Mouse (Mus musculus) layer of hippocampus, adult 2 months (tissue): ENCODE results near the gene Ptgds. TPM values are rescaled to one million over a fixed set of nuclear protein-coding genes. Genes with fewer than 3 reads are reported as not detected.

Source experiments
- DNase-seq, 2 experiments: peaks; one replicate each; pipeline ENCODE4 v3.0.0; 2022; ENCODE audit warnings: low spot score in 2 of 2
- H3K27ac ChIP-seq: fragments of 200-600 bp; 2 replicates; pipeline ENCODE4 v1.8.1; 2022
- H3K4me3 ChIP-seq: fragments of 200-600 bp; 2 replicates; pipeline ENCODE4 v1.8.1; 2022; ENCODE audit warnings: mild to moderate bottlenecking
- CTCF ChIP-seq: fragments of 200-600 bp; conservative IDR thresholded peaks from 2 replicates; pipeline ENCODE4 v1.8.1; 2022; ENCODE audit warnings: antibody characterized with exemption, mild to moderate bottlenecking, moderate library complexity
- total RNA-seq, 2 experiments: library from RNA; stranded (reverse); gene quantifications; 2 replicates each; pipeline ENCODE4 v1.2.3; 2021

Gene Ptgds
- total RNA-seq, 2 experiments from 2014 or later, result 541 to 735 TPM

GRCm38 (mm10) chr2:25456205-25456953 lies 13.5 kb downstream of the Ptgds start, which contains the start of gene Clic3:
Gene Clic3, plus strand, starts transcription at chr2:25456838.
- no peak within 1 kb of the TSS for H3K27ac ChIP-seq
- H3K4me3 ChIP-seq, result no peak within 1 kb of the TSS
- TF ChIP-seq CTCF, result no peak

GRCm38 (mm10) chr2:25452951-25453350 lies 16.9 kb downstream of the Ptgds start:
- no peak overlapping the region for H3K4me3 ChIP-seq
- H3K27ac ChIP-seq, result no peak overlapping the region
- no peak for TF ChIP-seq CTCF
- DNase-seq, result no peak

More at GRCm38 (mm10) chr2:25456205-25456953, 13.5 kb downstream of the Ptgds start, which contains the start of gene Clic3:
- DNase-seq, result no peak

GRCm38 (mm10) chr2:25450853-25451647 lies 18.8 kb downstream of the Ptgds start:
- no peak for TF ChIP-seq CTCF
- no peak for DNase-seq
- no peak overlapping the region for H3K27ac ChIP-seq

GRCm38 (mm10) chr2:25442682-25443081 lies 27.2 kb downstream of the Ptgds start:
- no peak for DNase-seq
- Histone ChIP-seq H3K4me3 (no peak overlapping the region), H3K27ac (no peak overlapping the region)
- TF ChIP-seq CTCF, result no peak

More at GRCm38 (mm10) chr2:25450853-25451647, 18.8 kb downstream of the Ptgds start:
- H3K4me3 ChIP-seq, result no peak overlapping the region

GRCm38 (mm10) chr2:25441067-25441466 lies 28.8 kb downstream of the Ptgds start:
- Histone ChIP-seq H3K4me3 (no peak overlapping the region), H3K27ac (no peak overlapping the region)
- TF ChIP-seq CTCF, result no peak
- no peak for DNase-seq

- no peak for DNase-seq
- TF ChIP-seq CTCF, result no peak
Observed at GRCm38 (mm10) chr2:25436286-25436820, 33.5 kb downstream of the Ptgds start.

GRCm38 (mm10) chr2:25434292-25434691 lies 35.6 kb downstream of the Ptgds start:
- Histone ChIP-seq H3K27ac (no peak overlapping the region), H3K4me3 (no peak overlapping the region)
- DNase-seq, result no peak
- TF ChIP-seq CTCF, result no peak

More at GRCm38 (mm10) chr2:25436286-25436820, 33.5 kb downstream of the Ptgds start:
- Histone ChIP-seq H3K4me3 (no peak overlapping the region), H3K27ac (no peak overlapping the region)

- no peak overlapping the region for H3K4me3 ChIP-seq
- no peak for DNase-seq
- TF ChIP-seq CTCF, result no peak
- no peak overlapping the region for H3K27ac ChIP-seq
Observed at GRCm38 (mm10) chr2:25433101-25433500, 36.7 kb downstream of the Ptgds start.

GRCm38 (mm10) chr2:25432326-25433098 lies 37.3 kb downstream of the Ptgds start:
- no peak overlapping the region; the same call in 1 of the 2 replicates for H3K4me3 ChIP-seq
- no peak for DNase-seq
- H3K27ac ChIP-seq, result no peak overlapping the region
- no peak for TF ChIP-seq CTCF

- Histone ChIP-seq H3K27ac (peak overlapping the region; percentile 95), H3K4me3 (peak overlapping the region; percentile 87; the same call in 1 of the 2 replicates)
- no peak for DNase-seq
- TF ChIP-seq CTCF, result no peak
Observed at GRCm38 (mm10) chr2:25431308-25431855, 38.5 kb downstream of the Ptgds start.

- Histone ChIP-seq H3K4me3 (peak overlapping the region; percentile 87), H3K27ac (peak overlapping the region; percentile 95)
- DNase-seq, result peak in 1 of 2 experiments; percentile 53
- no peak for TF ChIP-seq CTCF
Observed at GRCm38 (mm10) chr2:25430395-25431233, 39.2 kb downstream of the Ptgds start.
